Mouse (Mus musculus) myocyte (in vitro differentiated cells): ENCODE measurements around the gene Smarcc2.

Experiments
- MYOD1 ChIP-seq, 3 experiments: IDR thresholded peaks; one replicate each; pipeline ENCODE4 v1.6.1; 2011; ENCODE audit warnings: control low read depth in 2 of 3, low read depth in 2 of 3, mild to moderate bottlenecking in 2 of 3, moderate library complexity in 1 of 3; ENCODE audit not compliant: insufficient read length in 2 of 3, control insufficient read depth in 1 of 3
- POLR2A ChIP-seq: IDR thresholded peaks from one replicate; pipeline ENCODE4 v1.6.1; 2011; ENCODE audit warnings: low read depth, mild to moderate bottlenecking, control low read depth, moderate library complexity; ENCODE audit not compliant: insufficient read length

- TF ChIP-seq POLR2A (no peak), MYOD1 (IDR thresholded peaks at IDR 0.05; ENCODE audit: control insufficient read depth in 1 of 3, insufficient read length in 2 of 3, low read depth in 2 of 3) (no peak)
These were observed 57.6 kb downstream of the Smarcc2 start for GRCm38 (mm10) chr10:128516677-128517076.
